Mouse (Mus musculus) lung, embryonic 15.5 days (tissue): Measurements from ENCODE around the gene Hfe2. TPM values are rescaled to one million over a fixed set of nuclear protein-coding genes. Genes with fewer than 3 reads are reported as not detected.
"Not testable (repeated sequence)": the region's sequence is repeated elsewhere in the genome, so short reads cannot be mapped to it uniquely, and the experiment has no call there.

Experiments used
- ATAC-seq: fragments of 200-750 bp; cut with Nextera tagmentation; 2 replicates; pipeline ENCODE4 v1.8.0; 2017; ENCODE audit warnings: moderate number of reproducible peaks, borderline replicate concordance; ENCODE audit not compliant: low FRiP score, low TSS enrichment; ENCODE audit errors: extremely low read depth
- H3K27ac ChIP-seq: fragments of 300-500 bp; sonication (generic); 2 replicates; pipeline ENCODE4 v1.5.1; 2015; ENCODE audit warnings: moderate library complexity, mild to moderate bottlenecking, inconsistent platforms
- H3K27me3 ChIP-seq: fragments of 300-500 bp; sonication (generic); 2 replicates; pipeline ENCODE4 v1.6.1; 2015; ENCODE audit warnings: inconsistent platforms
- H3K36me3 ChIP-seq: fragments of 300-500 bp; sonication (generic); 2 replicates; pipeline ENCODE4 v1.6.1; 2015; ENCODE audit warnings: inconsistent platforms
- H3K4me1 ChIP-seq: fragments of 300-500 bp; sonication (generic); 2 replicates; pipeline ENCODE4 v1.6.1; 2015; ENCODE audit warnings: inconsistent platforms
- H3K4me2 ChIP-seq: fragments of 300-500 bp; sonication (generic); 2 replicates; pipeline ENCODE4 v1.6.1; 2015; ENCODE audit warnings: inconsistent platforms, mild to moderate bottlenecking, moderate library complexity
- H3K4me3 ChIP-seq: fragments of 300-500 bp; sonication (generic); 2 replicates; pipeline ENCODE4 v1.5.1; 2015; ENCODE audit warnings: mild to moderate bottlenecking, inconsistent platforms
- H3K9ac ChIP-seq: fragments of 300-500 bp; sonication (generic); 2 replicates; pipeline ENCODE4 v1.6.1; 2015; ENCODE audit warnings: inconsistent platforms
- H3K9me3 ChIP-seq: fragments of 300-500 bp; sonication (generic); 2 replicates; pipeline ENCODE4 v1.6.1; 2016; ENCODE audit warnings: inconsistent platforms
- WGBS: fragments of 180-500 bp; shearing (Covaris S2); methylation state at CpG from one replicate; pipeline ENCODE4 v1.1.7; 2015; 5-methylcytosine and 5-hydroxymethylcytosine counted together
- polyA plus RNA-seq: library from polyadenylated mRNA; unstranded; fragments of >200 nt; fragmentation: Nextera tagmentation; extraction: Ambion mirVana; gene quantifications from 2 replicates; pipeline ENCODE4 v1.2.1, GENCODE M21; 2015

Gene Hfe2
- polyA plus RNA-seq = 0.55 and 0.57 TPM in 2 replicates

DNA sequence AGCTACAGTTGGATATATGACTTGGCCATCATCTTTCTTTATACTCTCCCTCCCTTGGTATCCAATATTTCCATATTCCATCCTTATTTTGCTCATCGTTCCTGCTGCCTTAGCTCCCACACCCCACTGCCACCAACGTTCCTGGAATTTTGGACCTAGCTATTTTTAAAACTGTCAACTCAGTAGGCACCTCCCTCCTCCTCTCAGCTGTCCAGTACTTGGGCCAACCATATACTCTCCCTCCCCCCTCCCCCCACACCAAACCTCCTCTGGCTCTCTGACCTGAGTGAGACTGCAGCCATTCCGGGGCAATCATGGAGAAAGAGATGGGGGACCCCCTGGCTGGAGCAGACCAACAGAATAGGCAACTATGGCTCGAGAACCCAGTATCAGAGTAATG is at the start of gene Hfe2:
Hfe2 (plus strand) TSS at position 259 of the 400 bp plus-strand sequence.
- Histone ChIP-seq H3K9ac (no peak within 1 kb of the TSS), H3K4me3 (no peak within 1 kb of the TSS), H3K27me3 (peaks cover 56% of the 10 kb centered on the region), H3K36me3 (no peaks in the 10 kb centered on the region), H3K4me2 (no peak within 1 kb of the TSS), H3K4me1 (peaks cover 8% of the 10 kb centered on the region), H3K27ac (no peak within 1 kb of the TSS), H3K9me3 (no peaks in the 10 kb centered on the region)
- WGBS = 63% methylated on average over 4 of the region's 4 CpGs
- ATAC-seq = no peak

DNA sequence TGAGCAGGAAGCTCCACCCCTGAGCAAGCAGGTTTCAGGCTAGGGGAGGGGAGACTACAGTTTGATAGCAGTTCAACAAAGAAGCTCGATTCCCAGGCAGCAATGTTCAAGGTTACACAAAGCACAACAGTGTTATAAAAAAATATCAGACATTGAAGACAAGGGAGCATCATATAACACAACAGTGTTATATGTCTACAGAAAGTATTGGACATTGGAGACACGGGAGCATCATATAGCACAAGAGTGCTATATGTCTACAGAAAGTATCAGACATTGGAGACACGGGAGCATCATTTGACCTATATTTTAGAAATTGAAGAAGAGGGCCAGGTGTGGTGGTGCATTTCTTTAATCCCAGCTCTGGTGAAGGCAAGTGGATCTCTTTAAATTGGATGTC is 47.9 kb upstream of the Hfe2 start:
- peaks cover 9% of the 10 kb centered on the region for H3K4me1 ChIP-seq
- no peak overlapping the region for H3K4me3 ChIP-seq
- ATAC-seq = no peak
- H3K4me2 ChIP-seq = no peak overlapping the region
- H3K9ac ChIP-seq = no peak overlapping the region
- H3K36me3 ChIP-seq = no peaks in the 10 kb centered on the region
- no peak overlapping the region for H3K27ac ChIP-seq
- H3K9me3 ChIP-seq = no peaks in the 10 kb centered on the region
- WGBS = 42% methylated on average over 3 of the region's 3 CpGs
- peaks cover 61% of the 10 kb centered on the region for H3K27me3 ChIP-seq

- peaks cover 56% of the 10 kb centered on the region for H3K27me3 ChIP-seq
- H3K4me1 ChIP-seq = peaks cover 9% of the 10 kb centered on the region
- no peak overlapping the region for H3K4me3 ChIP-seq
- no peaks in the 10 kb centered on the region for H3K36me3 ChIP-seq
- 68% methylated on average over 6 of the region's 6 CpGs for WGBS
- H3K9me3 ChIP-seq = no peaks in the 10 kb centered on the region
- no peak for ATAC-seq
- no peak overlapping the region for H3K4me2 ChIP-seq
- H3K27ac ChIP-seq = no peak overlapping the region
- H3K9ac ChIP-seq = no peak overlapping the region
Measured at GRCm38 (mm10) chr3:96477558-96477957, 47.4 kb upstream of the Hfe2 start.

DNA sequence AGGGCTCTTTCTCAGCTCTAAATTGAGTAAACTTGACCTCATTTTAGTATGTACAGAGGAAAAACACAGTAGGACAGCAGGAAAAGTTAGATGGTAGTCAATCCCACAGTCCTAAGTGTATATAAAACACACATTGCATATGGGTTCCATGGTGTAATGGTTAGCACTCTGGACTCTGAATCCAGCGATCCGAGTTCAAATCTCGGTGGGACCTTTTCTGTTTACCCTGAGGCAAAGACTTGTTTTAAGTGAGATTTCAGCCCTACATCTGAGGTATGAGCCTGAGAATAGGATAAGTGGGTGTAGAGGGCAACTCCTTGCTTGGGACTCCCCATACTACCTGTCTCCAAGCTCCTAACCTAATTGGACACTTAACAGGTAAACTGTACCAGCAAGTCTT is 45.7 kb upstream of the Hfe2 start:
- H3K27ac ChIP-seq = no peak overlapping the region
- no peaks in the 10 kb centered on the region for H3K9me3 ChIP-seq
- no peak overlapping the region for H3K4me2 ChIP-seq
- 27% methylated on average over 3 of the region's 3 CpGs for WGBS
- no peak for ATAC-seq
- H3K9ac ChIP-seq = no peak overlapping the region
- H3K36me3 ChIP-seq = no peaks in the 10 kb centered on the region
- H3K27me3 ChIP-seq = peaks cover 39% of the 10 kb centered on the region
- H3K4me1 ChIP-seq = peaks cover 9% of the 10 kb centered on the region
- H3K4me3 ChIP-seq = no peak overlapping the region

DNA sequence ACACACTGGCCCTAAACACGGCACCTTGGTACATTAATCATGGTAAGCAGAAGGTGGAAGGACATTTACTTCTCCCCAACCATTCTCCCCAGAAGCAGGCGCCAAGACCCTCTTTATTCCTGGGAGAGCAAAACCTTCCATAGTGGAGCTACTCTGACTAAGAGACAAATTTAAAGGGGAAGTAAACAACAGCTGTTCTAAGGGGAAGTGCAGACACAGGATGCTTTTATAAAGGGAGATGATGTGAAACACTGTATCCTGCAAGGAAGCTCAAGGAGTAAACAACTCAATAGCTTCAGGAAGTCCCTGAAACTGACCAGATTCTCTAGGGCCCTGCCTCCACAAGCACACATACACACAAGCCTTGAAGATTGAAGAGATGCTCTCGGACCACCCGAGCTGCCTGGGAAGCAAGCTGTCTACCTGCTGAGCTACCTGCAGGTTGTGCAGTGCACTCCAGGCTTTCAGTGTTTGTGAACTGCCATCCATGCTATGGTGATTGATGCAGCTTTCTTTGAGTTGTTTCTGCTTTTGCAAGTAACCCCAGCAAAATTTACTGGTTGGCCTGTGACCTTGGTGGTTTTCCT is 44.2 kb upstream of the Hfe2 start:
- ATAC-seq = no peak
- Histone ChIP-seq H3K9ac (no peak overlapping the region), H3K9me3 (no peaks in the 10 kb centered on the region), H3K27me3 (peaks cover 25% of the 10 kb centered on the region), H3K27ac (no peak overlapping the region), H3K4me3 (no peak overlapping the region), H3K4me2 (no peak overlapping the region), H3K4me1 (0 out of 2 replicates have a peak, but pooled peaks cover 4% of the 10 kb centered on the region), H3K36me3 (no peaks in the 10 kb centered on the region)
- 80% methylated on average over 4 of the region's 4 CpGs for WGBS

DNA sequence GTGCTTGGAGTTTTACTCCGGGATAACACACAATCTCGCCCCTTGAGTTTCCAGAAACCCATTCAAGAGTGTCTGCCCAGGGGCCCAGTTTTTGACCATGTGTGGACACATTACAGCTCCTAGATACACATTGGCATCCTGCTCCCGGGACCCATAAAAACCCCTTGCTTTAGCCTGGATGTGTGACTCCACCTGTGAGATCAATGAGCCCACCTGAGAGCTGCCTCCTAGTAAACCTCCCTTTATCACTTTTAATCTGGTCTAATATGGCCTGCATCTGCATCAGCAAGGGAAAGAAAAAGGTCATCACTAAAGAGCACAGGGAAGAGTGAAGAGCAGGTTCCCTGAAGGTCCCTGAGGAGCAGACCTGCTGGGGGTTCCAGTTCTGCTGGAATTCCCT is 43.1 kb upstream of the Hfe2 start:
- H3K9me3 ChIP-seq = no peaks in the 10 kb centered on the region
- H3K27ac ChIP-seq = no peak overlapping the region
- WGBS = 85% methylated on average over 3 of the region's 3 CpGs
- no peak overlapping the region for H3K9ac ChIP-seq
- no peaks in the 10 kb centered on the region for H3K36me3 ChIP-seq
- peaks cover 16% of the 10 kb centered on the region for H3K27me3 ChIP-seq
- no peak for ATAC-seq
- H3K4me3 ChIP-seq = no peak overlapping the region
- H3K4me2 ChIP-seq = no peak overlapping the region
- 0 out of 2 replicates have a peak, but pooled peaks cover 4% of the 10 kb centered on the region for H3K4me1 ChIP-seq

DNA sequence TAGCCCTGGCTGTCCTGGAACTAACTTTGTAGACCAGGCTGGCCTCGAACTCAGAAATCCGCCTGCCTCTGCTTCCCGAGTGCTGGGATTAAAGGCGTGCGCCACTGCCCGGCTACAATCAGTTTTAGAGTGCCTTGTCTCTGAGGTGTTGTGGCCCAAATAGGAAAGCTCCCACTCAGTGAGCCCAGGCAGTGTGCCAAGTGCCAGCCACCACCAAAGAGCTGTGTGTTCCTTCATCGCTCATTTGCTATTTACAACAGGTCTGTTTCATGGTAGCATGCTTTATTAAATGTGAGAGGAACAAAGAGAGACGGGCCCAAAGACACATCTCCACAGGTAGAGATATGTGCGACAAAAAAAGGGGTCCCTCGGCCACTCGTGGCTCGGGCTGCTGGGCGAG is 42.5 kb upstream of the Hfe2 start:
- no peak overlapping the region for H3K4me3 ChIP-seq
- H3K27me3 ChIP-seq = peaks cover 10% of the 10 kb centered on the region
- WGBS = 86% methylated on average over 13 of the region's 13 CpGs
- no peaks in the 10 kb centered on the region for H3K36me3 ChIP-seq
- no peaks in the 10 kb centered on the region for H3K9me3 ChIP-seq
- no peak for ATAC-seq
- peaks cover 7% of the 10 kb centered on the region; the same call in 1 of the 2 replicates for H3K4me1 ChIP-seq
- H3K27ac ChIP-seq = no peak overlapping the region
- H3K4me2 ChIP-seq = no peak overlapping the region
- H3K9ac ChIP-seq = no peak overlapping the region

DNA sequence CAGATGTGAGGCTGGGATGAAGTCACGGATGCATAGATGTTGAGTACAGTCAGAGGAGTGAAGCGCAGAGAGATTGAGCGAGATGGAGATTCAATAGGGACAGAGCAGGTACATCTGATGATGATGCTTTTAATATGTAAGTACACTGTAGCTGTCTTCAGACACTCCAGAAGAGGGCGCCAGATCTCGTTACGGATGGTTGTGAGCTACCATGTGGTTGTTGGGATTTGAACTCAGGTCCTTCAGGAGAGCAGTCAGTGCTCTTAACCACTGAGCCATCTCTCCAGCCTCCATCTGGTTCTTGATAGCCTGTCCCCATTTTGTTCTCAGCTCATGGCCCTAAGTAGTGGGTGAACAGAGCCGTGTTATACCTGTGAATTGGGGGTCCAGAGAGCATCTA is 41.9 kb upstream of the Hfe2 start:
- H3K9me3 ChIP-seq, H3K36me3 ChIP-seq, H3K4me2 ChIP-seq, H3K27ac ChIP-seq, ATAC-seq, H3K9ac ChIP-seq, H3K4me3 ChIP-seq, H3K27me3 ChIP-seq: not testable (repeated sequence)
- 55% methylated on average over 7 of the region's 7 CpGs for WGBS
- peaks cover 10% of the 10 kb centered on the region; the same call in 1 of the 2 replicates for H3K4me1 ChIP-seq

DNA sequence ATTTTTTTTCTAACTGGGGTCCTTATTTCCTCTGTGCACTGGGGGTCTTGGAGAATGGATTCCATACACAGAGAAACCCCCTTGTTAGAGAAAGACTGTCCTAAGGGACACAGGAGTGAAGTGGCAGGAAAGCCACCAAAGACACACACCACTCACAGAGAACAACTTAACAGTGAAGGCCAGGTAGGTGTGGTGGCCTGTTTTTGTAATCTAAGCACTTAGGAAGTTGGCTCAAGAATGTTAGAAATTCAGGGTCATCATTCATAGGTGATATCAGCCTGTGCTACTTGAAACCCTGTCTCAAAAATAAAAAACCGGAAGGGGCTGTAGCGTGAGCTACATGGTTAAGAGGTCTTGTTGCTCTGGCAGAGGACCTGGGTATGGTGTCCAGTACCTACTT is 41.0 kb upstream of the Hfe2 start:
- 74% methylated on average over 2 of the region's 2 CpGs for WGBS
- H3K27ac ChIP-seq = no peak overlapping the region
- H3K4me3 ChIP-seq = no peak overlapping the region
- H3K9me3 ChIP-seq = no peaks in the 10 kb centered on the region
- no peaks in the 10 kb centered on the region for H3K36me3 ChIP-seq
- H3K9ac ChIP-seq = no peak overlapping the region
- H3K4me1 ChIP-seq = peaks cover 10% of the 10 kb centered on the region; the same call in 1 of the 2 replicates
- no peak for ATAC-seq
- H3K4me2 ChIP-seq = no peak overlapping the region
- H3K27me3 ChIP-seq = no peaks in the 10 kb centered on the region

DNA sequence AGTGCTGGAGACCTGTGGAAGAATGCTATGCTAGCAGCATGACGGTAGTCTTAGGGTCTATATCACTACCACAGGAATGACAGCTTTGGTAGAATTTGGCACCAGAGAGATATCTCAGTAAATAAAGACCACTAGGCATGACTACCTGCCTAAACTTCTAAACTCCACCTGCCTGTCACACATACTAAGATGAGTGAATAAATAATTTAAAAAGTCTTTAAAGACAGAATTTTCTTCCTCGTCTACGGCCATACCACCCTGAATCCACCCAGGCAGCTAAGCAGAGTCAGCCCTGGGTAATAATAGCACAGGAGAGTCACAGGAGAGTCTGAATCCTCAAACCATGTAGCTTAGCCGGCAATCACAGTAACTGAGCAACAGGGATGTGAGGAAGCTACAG is 40.1 kb upstream of the Hfe2 start:
- Histone ChIP-seq H3K9ac (no peak overlapping the region), H3K9me3 (no peaks in the 10 kb centered on the region), H3K4me3 (no peak overlapping the region), H3K27ac (no peak overlapping the region), H3K27me3 (no peaks in the 10 kb centered on the region), H3K36me3 (no peaks in the 10 kb centered on the region), H3K4me2 (peak overlapping the region; percentile 27; the same call in 1 of the 2 replicates), H3K4me1 (peaks cover 10% of the 10 kb centered on the region; the same call in 1 of the 2 replicates)
- no peak for ATAC-seq
- WGBS = 72% methylated on average over 4 of the region's 4 CpGs

GRCm38 (mm10) chr3:96485361-96485760 is 39.6 kb upstream of the Hfe2 start:
- Histone ChIP-seq H3K4me2 (peak overlapping the region; percentile 27; the same call in 1 of the 2 replicates), H3K9me3 (no peaks in the 10 kb centered on the region), H3K4me3 (no peak overlapping the region), H3K9ac (no peak overlapping the region), H3K36me3 (no peaks in the 10 kb centered on the region), H3K4me1 (peaks cover 10% of the 10 kb centered on the region; the same call in 1 of the 2 replicates), H3K27ac (no peak overlapping the region), H3K27me3 (no peaks in the 10 kb centered on the region)
- WGBS = 79% methylated on average over 2 of the region's 2 CpGs
- no peak for ATAC-seq

GRCm38 (mm10) chr3:96486064-96486827 is 38.7 kb upstream of the Hfe2 start:
- H3K9ac ChIP-seq, H3K4me3 ChIP-seq, H3K4me2 ChIP-seq, H3K36me3 ChIP-seq, H3K27me3 ChIP-seq, H3K9me3 ChIP-seq, H3K27ac ChIP-seq: not testable (repeated sequence)
- peaks cover 10% of the 10 kb centered on the region; the same call in 1 of the 2 replicates for H3K4me1 ChIP-seq
- peak; percentile 56 for ATAC-seq
- 1% methylated on average over 4 of the region's 34 CpGs for WGBS
